Mouse (Mus musculus) heart, adult 2 months (tissue): ENCODE measurements at regions not wholly inside any gene's neighbourhood (a gene's known extent, or its start where the extent isn't known, plus 50 kb on each side); places are given as distances from the start of the nearest gene placed in this dataset.

Source experiments
- CTCF ChIP-seq: fragments of 200-600 bp; IDR thresholded peaks from 2 replicates; pipeline ENCODE4 v1.8.1; 2022; ENCODE audit warnings: antibody characterized with exemption, mild to moderate bottlenecking, moderate library complexity
- EP300 ChIP-seq: fragments of 200-500 bp; IDR thresholded peaks from 2 replicates; pipeline ENCODE4 v1.6.1; 2011; ENCODE audit warnings: low read depth, low read length, control low read depth; ENCODE audit not compliant: insufficient read depth
- POLR2A ChIP-seq: fragments of 200-500 bp; IDR thresholded peaks from 2 replicates; pipeline ENCODE4 v1.6.1; 2011; ENCODE audit warnings: mild to moderate bottlenecking, low read depth, low read length, control low read depth; ENCODE audit not compliant: insufficient read depth

GRCm38 (mm10) chr4:22151899-22152493 lies 205.3 kb upstream of the Fbxl4 start:
- TF ChIP-seq EP300 = no peak
- no peak for TF ChIP-seq CTCF
- TF ChIP-seq POLR2A = no peak
